Mouse (Mus musculus) hindbrain, embryonic 13.5 days (tissue): ENCODE data around the gene Ift22. TPM values are rescaled to one million over a fixed set of nuclear protein-coding genes. Genes with fewer than 3 reads are reported as not detected.

Experiments
- ATAC-seq: fragments of 200-750 bp; cut with Nextera tagmentation; 2 replicates; pipeline ENCODE4 v1.8.0; 2017; ENCODE audit warnings: moderate TSS enrichment; ENCODE audit not compliant: low FRiP score
- H3K27ac ChIP-seq: fragments of 300-500 bp; sonication (generic); 2 replicates; pipeline ENCODE4 v1.5.1; 2015; ENCODE audit warnings: inconsistent platforms, mild to moderate bottlenecking, moderate library complexity
- H3K27me3 ChIP-seq: fragments of 300-500 bp; sonication (generic); 2 replicates; pipeline ENCODE4 v1.6.1; 2015; ENCODE audit warnings: mild to moderate bottlenecking, inconsistent platforms
- H3K36me3 ChIP-seq: fragments of 300-500 bp; sonication (generic); 2 replicates; pipeline ENCODE4 v1.6.1; 2015; ENCODE audit warnings: mild to moderate bottlenecking, inconsistent platforms
- H3K4me1 ChIP-seq: fragments of 300-500 bp; sonication (generic); replicated peaks from 2 replicates; pipeline ENCODE4 v1.6.1; 2015; ENCODE audit warnings: inconsistent platforms
- H3K4me2 ChIP-seq: fragments of 300-500 bp; sonication (generic); 2 replicates; pipeline ENCODE4 v1.6.1; 2015; ENCODE audit warnings: inconsistent platforms, mild to moderate bottlenecking, moderate library complexity
- H3K4me3 ChIP-seq: fragments of 300-500 bp; sonication (generic); 2 replicates; pipeline ENCODE4 v1.5.1; 2015; ENCODE audit warnings: mild to moderate bottlenecking, inconsistent platforms
- H3K9ac ChIP-seq: fragments of 300-500 bp; sonication (generic); 2 replicates; pipeline ENCODE4 v1.6.1; 2015; ENCODE audit warnings: mild to moderate bottlenecking, inconsistent platforms
- H3K9me3 ChIP-seq: fragments of 300-500 bp; sonication (generic); 2 replicates; pipeline ENCODE4 v1.6.1; 2016; ENCODE audit warnings: inconsistent platforms
- WGBS: fragments of 180-500 bp; shearing (Covaris S2); methylation state at CpG from one replicate; pipeline ENCODE4 v1.1.7; 2015; 5-methylcytosine and 5-hydroxymethylcytosine counted together
- polyA plus RNA-seq: library from polyadenylated mRNA; unstranded; fragments of >200 nt; fragmentation: Nextera tagmentation; extraction: Ambion mirVana; gene quantifications from 2 replicates; pipeline ENCODE4 v1.2.1, GENCODE M21; 2015

Ift22 gene
- polyA plus RNA-seq = 118 and 125 TPM in 2 replicates

DNA sequence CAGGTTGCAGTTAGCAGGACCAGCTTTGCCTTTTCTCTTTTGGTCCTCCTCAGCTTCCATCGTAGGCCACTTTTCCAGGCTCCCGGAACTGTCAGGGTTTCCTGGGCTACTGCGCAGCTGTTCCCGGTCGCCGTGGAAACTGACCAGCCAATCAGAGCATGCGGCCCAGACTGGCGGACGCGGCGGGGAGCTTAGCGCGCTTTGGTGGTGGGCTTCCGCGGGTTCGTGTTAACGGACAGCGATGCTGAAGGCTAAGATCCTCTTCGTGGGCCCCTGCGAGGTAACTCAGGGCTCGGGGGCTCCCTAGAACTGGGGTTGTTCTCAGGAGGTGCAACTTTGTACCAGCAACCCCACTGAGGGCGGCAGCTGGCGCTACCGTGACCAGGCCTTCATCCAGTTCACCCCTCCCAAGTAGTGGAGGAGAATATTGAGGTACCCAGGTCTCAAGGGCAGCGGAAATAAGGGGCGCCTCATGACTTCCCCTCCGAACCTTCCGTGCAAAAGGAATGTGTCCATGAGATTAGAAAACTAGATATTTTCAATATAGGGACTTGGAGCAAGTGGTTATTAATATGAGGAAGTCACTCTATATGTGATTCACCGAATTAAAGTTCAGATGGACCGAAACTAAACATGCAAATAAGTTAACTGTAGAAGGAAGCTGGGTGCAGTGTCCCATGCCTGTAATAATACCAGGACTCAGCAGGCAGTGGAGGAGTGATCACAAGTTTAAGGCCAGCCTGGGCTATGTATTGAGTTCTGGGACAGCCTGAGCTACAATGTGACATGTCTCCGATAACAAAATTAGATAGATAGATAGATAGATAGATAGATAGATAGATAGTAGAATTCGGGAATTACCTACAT, at the start of gene Ift22:
Gene Ift22 (plus strand): TSS at position 160 of the 867 bp plus-strand sequence.
- Histone ChIP-seq H3K36me3 (peaks cover 29% of the 10 kb centered on the region), H3K27ac (peak within 1 kb of the TSS; percentile 74), H3K27me3 (no peaks in the 10 kb centered on the region), H3K4me2 (peak within 1 kb of the TSS; percentile 72), H3K4me3 (peak within 1 kb of the TSS; percentile 64), H3K9ac (peak within 1 kb of the TSS; percentile 83), H3K9me3 (no peaks in the 10 kb centered on the region), H3K4me1 (peaks cover 21% of the 10 kb centered on the region)
- peak; percentile 95 for ATAC-seq
- WGBS = 9% methylated on average over 32 of the region's 32 CpGs

DNA sequence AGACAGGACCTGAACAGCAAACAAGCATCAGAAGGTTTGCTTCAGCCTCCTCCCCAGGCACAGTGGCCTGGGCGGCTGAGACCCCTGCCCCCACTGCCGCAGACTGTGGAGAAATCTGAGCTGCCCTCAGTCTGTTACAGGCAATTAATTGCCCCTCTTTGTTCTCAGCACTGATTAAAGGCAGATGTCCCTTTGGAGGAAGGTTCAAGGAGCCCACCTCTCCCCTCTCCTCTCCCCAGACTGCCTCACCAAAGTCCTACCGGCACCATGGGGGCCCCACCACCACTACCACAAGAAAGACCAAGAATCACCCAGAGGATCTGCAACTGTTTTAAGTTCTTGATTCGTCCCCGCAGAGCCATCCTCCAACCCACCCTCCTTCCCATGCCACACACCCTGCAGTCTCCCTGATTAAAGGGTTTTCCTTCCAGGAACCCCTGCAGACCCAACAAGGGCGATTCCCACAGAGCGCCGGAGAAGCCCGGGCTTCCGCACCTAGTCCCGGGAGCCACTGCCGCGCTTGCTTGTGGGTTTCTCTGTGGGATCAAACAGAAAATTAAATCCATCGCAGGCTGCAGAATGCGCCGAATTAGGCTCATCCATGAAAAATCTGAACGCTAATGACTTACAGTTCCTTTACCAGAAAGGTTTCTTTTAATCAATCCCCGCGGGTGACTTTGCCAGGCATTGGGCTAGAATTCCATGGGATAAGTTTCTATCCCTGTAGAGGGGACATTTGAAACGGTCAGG, 46.6 kb upstream of the Ift22 start:
- H3K27ac ChIP-seq = peak overlapping the region; percentile 48; the same call in 1 of the 2 replicates
- no peak for ATAC-seq

DNA sequence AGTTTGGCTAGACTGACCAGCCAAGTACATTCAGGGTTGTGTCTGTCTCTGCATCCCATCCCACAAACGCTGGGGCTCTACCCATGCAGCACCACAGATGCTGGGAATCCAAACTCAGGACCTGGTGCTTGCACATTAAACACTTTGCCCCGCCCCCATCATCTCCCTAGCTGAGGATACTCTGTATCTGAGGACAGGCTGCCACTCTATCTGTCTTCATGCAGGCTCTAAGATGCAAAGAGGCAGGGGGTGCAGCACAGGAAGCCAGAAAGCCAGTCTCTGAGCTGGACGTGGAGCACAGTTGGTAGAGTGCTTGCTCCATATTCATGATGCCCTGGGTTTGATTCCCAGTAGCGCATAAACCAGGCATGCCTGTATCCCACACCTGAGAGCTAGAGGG, 45.1 kb upstream of the Ift22 start:
- peak overlapping the region; percentile 65; the same call in 1 of the 2 replicates for H3K27ac ChIP-seq
- 55% methylated on average over 4 of the region's 4 CpGs for WGBS

More for the DNA sequence above, 46.6 kb upstream of the Ift22 start:
- Histone ChIP-seq H3K4me1 (peaks cover 26% of the 10 kb centered on the region), H3K9ac (peak overlapping the region; percentile 39), H3K36me3 (no peaks in the 10 kb centered on the region), H3K9me3 (no peaks in the 10 kb centered on the region), H3K4me3 (0 out of 2 replicates have a peak overlapping the region, but pooled peaks have one; percentile 11), H3K4me2 (peak overlapping the region; percentile 38), H3K27me3 (0 out of 2 replicates have a peak, but pooled peaks cover 6% of the 10 kb centered on the region)
- 17% methylated on average over 20 of the region's 20 CpGs for WGBS

DNA sequence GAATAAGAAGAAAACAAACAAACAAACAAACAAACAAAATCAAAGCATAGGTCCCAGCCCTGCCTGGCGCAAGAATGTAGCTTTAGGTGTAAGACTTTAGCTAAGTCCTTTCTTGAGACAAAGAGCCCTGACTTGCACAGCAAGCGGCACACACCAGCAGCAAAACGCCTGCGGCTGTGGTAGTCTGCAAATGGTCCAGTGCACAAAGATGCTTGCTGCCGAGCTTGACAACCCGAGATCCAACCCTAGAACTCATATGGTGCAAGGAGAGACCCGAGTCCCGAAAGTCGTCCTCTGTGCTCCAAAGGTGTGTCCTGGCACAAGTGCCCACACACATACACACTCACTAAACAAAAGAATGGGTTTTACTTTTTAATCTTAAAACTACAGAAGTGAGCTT, 44.7 kb upstream of the Ift22 start:
- H3K9me3 ChIP-seq = no peaks in the 10 kb centered on the region
- no peaks in the 10 kb centered on the region for H3K36me3 ChIP-seq
- H3K4me2 ChIP-seq = no peak overlapping the region
- H3K4me1 ChIP-seq = peaks cover 26% of the 10 kb centered on the region
- H3K27ac ChIP-seq = peak overlapping the region; percentile 65
- ATAC-seq = no peak
- no peak overlapping the region for H3K9ac ChIP-seq
- WGBS = 55% methylated on average over 9 of the region's 9 CpGs
- H3K4me3 ChIP-seq = no peak overlapping the region
- 0 out of 2 replicates have a peak, but pooled peaks cover 6% of the 10 kb centered on the region for H3K27me3 ChIP-seq

More for the DNA sequence above, 45.1 kb upstream of the Ift22 start:
- no peak overlapping the region for H3K9ac ChIP-seq
- H3K4me3 ChIP-seq = no peak overlapping the region
- no peaks in the 10 kb centered on the region for H3K36me3 ChIP-seq
- H3K27me3 ChIP-seq = 0 out of 2 replicates have a peak, but pooled peaks cover 6% of the 10 kb centered on the region
- H3K4me1 ChIP-seq = peaks cover 26% of the 10 kb centered on the region
- ATAC-seq = no peak
- no peaks in the 10 kb centered on the region for H3K9me3 ChIP-seq
- no peak overlapping the region for H3K4me2 ChIP-seq

DNA sequence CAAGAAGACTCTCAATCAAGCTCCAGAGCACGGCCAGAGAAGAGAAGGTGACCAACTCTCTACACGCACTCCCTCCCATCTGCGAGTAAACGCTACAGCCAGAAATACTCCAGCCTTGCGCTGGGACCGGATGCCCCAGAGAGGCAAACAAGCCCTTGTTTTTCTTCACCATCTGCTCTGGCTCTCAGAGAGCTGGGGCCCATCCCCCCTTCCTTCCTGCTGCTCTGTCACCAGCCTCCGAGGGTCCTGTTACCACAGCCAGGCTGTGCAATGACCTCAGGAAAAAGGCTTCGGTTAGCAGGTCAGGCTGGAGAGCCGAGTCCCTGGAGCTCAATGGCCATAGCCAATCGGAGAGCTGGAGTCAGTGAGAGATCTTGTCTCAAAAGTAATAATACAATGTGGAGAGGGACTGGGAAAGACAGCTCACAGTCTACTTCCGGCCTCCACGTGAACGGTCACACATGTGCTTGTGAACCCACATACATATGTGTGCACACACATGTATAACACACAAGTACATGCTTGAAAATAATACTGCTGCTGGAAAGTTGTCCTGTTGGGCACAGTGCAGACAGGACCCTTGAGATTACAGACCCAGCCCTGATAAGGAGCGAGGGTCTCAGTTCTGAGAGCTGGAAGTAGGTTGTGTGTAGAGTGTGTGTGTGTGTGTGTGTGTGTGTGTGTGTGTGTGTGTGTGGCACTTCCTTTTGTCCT, 43.8 kb upstream of the Ift22 start:
- 18% methylated on average over 14 of the region's 14 CpGs for WGBS
- Histone ChIP-seq H3K9me3 (no peaks in the 10 kb centered on the region), H3K4me3 (no peak overlapping the region), H3K4me1 (peaks cover 26% of the 10 kb centered on the region), H3K27me3 (0 out of 2 replicates have a peak, but pooled peaks cover 6% of the 10 kb centered on the region), H3K9ac (0 out of 2 replicates have a peak overlapping the region, but pooled peaks have one; percentile 2), H3K27ac (peak overlapping the region; percentile 65), H3K4me2 (peak overlapping the region; percentile 8; the same call in 1 of the 2 replicates), H3K36me3 (no peaks in the 10 kb centered on the region)
- peak; percentile 61 for ATAC-seq

DNA sequence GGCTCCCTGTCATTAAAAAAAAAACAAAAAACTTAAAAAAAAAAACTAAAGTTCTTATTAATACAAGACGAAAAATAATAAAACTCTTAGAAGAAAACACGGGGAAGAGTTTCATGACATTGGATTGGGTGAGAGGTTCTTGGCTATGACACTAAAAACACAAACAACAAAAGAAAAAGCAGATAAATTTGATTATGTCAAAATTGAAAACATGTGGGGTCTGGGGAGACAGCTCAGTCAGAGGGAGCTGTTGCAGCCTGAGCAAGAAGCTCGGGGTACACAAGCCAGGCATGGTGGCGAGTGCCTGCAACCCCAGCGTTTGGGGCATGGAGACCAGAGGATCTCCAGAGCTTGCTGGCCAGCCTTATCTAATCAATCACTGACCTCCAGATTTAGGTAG, 40.2 kb upstream of the Ift22 start:
- Histone ChIP-seq H3K36me3 (no peaks in the 10 kb centered on the region), H3K4me2 (no peak overlapping the region), H3K9ac (no peak overlapping the region), H3K4me1 (peaks cover 21% of the 10 kb centered on the region), H3K4me3 (no peak overlapping the region), H3K9me3 (no peaks in the 10 kb centered on the region), H3K27ac (no peak overlapping the region), H3K27me3 (no peaks in the 10 kb centered on the region)
- WGBS = 86% methylated on average over 5 of the region's 5 CpGs
- ATAC-seq = no peak

DNA sequence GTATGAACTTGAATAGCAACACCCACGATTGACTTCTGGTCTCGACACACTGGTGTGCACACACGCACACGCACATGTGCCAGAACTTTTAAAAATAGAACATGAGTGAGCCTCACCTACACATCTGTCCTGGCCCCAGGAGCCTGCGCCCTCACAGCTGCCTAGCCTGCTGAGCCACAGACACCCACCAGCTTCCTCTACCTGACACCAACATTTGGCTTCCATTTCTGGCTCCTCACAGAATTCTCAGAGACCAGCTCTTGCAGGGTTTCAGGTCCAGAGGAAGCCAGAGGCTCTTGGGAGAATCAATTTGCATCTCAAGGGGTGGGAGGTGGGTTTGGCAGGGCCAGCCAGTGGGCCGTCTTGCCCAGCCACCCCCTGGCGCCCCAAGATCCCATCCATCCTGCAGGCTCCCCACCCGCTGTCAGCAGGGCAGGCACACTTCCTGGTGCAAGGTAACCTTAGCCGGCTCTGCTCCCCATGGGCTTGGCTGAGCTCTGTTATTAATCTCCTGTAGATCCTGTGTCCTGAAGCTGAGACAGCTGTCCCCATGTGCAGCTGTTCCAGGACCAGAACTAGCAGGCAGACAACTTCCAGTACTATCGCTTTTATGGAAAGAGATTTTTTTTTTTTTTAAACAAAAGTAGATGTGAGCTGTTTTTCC, 38.4 kb upstream of the Ift22 start:
- H3K36me3 ChIP-seq = no peaks in the 10 kb centered on the region
- H3K9me3 ChIP-seq = no peaks in the 10 kb centered on the region
- 55% methylated on average over 10 of the region's 10 CpGs for WGBS
- peaks cover 4% of the 10 kb centered on the region for H3K4me1 ChIP-seq
- H3K4me2 ChIP-seq = no peak overlapping the region
- no peak overlapping the region for H3K4me3 ChIP-seq
- H3K27ac ChIP-seq = no peak overlapping the region
- H3K9ac ChIP-seq = no peak overlapping the region
- H3K27me3 ChIP-seq = no peaks in the 10 kb centered on the region
- ATAC-seq = no peak

DNA sequence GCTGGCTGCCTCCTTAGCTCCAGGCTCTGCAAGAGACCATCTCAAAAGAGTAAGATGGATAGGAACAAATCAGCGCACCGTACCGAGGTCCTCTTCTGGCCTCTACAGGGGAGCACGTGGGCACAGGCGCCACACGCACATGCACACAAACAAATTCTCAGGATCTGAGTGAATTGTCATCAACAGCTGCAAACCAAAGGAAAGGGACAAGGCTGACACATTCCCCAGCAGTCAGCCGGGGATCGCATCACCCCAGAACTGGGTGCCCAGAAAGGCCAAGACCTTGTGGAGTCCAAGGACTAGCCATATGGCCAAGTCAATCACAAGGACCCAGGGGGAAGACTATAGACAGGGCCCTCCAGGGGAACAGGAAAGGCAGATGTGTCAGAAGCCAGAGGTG, 35.5 kb upstream of the Ift22 start:
- Histone ChIP-seq H3K9me3 (no peaks in the 10 kb centered on the region), H3K4me3 (no peak overlapping the region), H3K27me3 (no peaks in the 10 kb centered on the region), H3K4me1 (peaks cover 4% of the 10 kb centered on the region), H3K36me3 (no peaks in the 10 kb centered on the region), H3K9ac (no peak overlapping the region), H3K4me2 (no peak overlapping the region), H3K27ac (no peak overlapping the region)
- ATAC-seq = no peak
- 84% methylated on average over 8 of the region's 8 CpGs for WGBS

DNA sequence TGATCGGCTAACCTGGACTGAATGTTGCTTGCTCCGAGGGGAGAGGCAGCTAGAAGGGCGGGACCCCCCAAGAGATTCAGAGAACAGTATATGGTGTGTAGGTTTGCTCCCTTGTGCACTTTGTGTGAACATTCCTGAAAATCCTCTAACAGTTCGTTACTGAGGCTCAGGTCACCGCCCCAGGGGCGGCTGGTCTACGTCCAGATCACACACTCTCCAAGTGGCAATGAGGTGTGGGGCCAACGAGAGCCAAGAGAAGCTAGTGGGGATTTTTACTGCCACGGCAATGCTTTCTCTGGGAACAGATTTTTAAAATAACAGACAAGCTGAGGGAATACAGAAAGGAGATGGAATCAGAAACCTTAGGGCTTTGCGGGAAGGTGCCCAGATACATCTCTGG, 33.7 kb upstream of the Ift22 start:
- no peaks in the 10 kb centered on the region for H3K9me3 ChIP-seq
- WGBS = 83% methylated on average over 10 of the region's 10 CpGs
- no peak overlapping the region for H3K4me3 ChIP-seq
- H3K36me3 ChIP-seq = no peaks in the 10 kb centered on the region
- no peak for ATAC-seq
- H3K27me3 ChIP-seq = no peaks in the 10 kb centered on the region
- no peak overlapping the region for H3K27ac ChIP-seq
- no peak overlapping the region for H3K9ac ChIP-seq
- H3K4me1 ChIP-seq = peaks cover 4% of the 10 kb centered on the region
- H3K4me2 ChIP-seq = no peak overlapping the region

DNA sequence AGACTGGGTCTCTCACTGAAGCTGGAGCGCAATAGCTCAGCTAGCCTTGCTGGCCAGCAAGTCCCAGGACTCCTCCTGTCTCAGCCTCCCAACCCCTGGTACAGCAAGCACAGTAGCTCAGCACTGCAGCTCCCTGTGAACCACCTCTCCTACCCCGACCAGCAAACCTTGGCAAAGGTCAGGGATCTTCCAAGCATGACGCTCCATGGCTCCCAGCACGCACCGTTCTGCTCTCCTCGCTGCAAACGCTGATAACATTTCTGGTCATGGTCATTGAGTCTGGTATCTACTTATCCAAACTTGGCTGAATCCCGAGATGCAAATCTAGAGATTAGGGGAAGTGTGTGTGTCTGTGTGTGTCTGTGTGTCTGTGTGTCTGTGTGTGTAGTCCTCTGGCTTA, 27.8 kb upstream of the Ift22 start:
- H3K27ac ChIP-seq = no peak overlapping the region
- 89% methylated on average over 8 of the region's 8 CpGs for WGBS
- H3K9ac ChIP-seq = no peak overlapping the region
- H3K9me3 ChIP-seq = no peaks in the 10 kb centered on the region
- peaks cover 13% of the 10 kb centered on the region for H3K4me1 ChIP-seq
- peaks cover 40% of the 10 kb centered on the region for H3K27me3 ChIP-seq
- H3K4me2 ChIP-seq = no peak overlapping the region
- no peak for ATAC-seq
- no peak overlapping the region for H3K4me3 ChIP-seq
- no peaks in the 10 kb centered on the region for H3K36me3 ChIP-seq

DNA sequence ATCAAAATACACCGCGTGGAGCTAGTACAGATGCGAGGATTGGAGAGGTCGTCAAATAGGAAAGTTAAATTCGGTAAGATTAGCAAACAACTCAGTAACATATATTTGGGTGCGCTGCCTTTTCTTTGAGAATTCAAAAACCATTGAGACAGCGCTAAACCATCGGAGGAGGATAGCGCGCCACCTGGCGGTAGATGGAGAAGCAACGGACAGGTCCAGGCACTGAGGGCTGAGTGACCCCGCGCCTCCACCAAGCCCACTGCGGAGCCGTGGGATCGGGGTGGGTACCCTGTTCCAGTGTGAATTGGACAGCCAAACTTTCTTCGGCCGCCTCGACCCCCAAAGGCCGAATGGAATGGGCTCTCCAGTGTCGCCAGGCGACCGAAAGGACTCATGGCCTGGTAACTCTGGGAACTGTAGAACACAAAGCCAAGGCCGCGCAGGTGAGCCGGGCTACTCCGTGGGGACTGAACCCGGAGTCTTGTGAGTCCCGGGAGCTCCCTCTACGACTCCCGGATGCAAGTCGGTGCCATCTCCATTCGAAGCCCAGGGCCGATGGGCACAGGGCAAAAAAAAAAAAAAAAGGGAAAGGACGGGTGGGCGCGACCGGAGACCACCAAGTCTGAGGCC, 26.5 kb upstream of the Ift22 start:
- peaks cover 42% of the 10 kb centered on the region for H3K27me3 ChIP-seq
- no peaks in the 10 kb centered on the region for H3K36me3 ChIP-seq
- peak overlapping the region; percentile 56 for H3K4me3 ChIP-seq
- WGBS = 3% methylated on average over 36 of the region's 39 CpGs
- peak overlapping the region; percentile 83 for H3K4me2 ChIP-seq
- H3K27ac ChIP-seq = no peak overlapping the region
- H3K9ac ChIP-seq = peak overlapping the region; percentile 76
- H3K4me1 ChIP-seq = peaks cover 13% of the 10 kb centered on the region
- no peaks in the 10 kb centered on the region for H3K9me3 ChIP-seq
- peak; percentile 65; the same call in 1 of the 2 replicates for ATAC-seq
